Mouse (Mus musculus) megakaryocyte, embryonic 14.5 days (primary cell): ENCODE data around the gene Otud1. TPM values are rescaled to one million over a fixed set of nuclear protein-coding genes. Genes with fewer than 3 reads are reported as not detected.

ENCODE experiments used
- H3K27me3 ChIP-seq: replicated peaks from 2 replicates; pipeline ENCODE3; 2012; ENCODE audit warnings: inconsistent platforms
- H3K36me3 ChIP-seq: replicated peaks from 2 replicates; pipeline ENCODE3; 2012; ENCODE audit warnings: low read length, inconsistent platforms, mixed read lengths
- H3K4me1 ChIP-seq: 2 replicates; pipeline ENCODE4 v1.6.1; 2012; ENCODE audit warnings: inconsistent platforms
- H3K4me3 ChIP-seq: replicated peaks from 2 replicates; pipeline ENCODE3; 2012; ENCODE audit warnings: moderate library complexity, mild to moderate bottlenecking, inconsistent platforms
- H3K9me3 ChIP-seq: 2 replicates; pipeline ENCODE4 v1.6.1; 2012; ENCODE audit warnings: inconsistent platforms
- FLI1 ChIP-seq: IDR thresholded peaks from 2 replicates; pipeline ENCODE4 v1.6.1; 2012; ENCODE audit warnings: low read length, inconsistent platforms, mixed read lengths
- GATA1 ChIP-seq: IDR thresholded peaks from 3 replicates; pipeline ENCODE4 v1.6.1; 2012; ENCODE audit warnings: mixed read lengths, low read length, inconsistent platforms, borderline replicate concordance
- polyA plus RNA-seq: library from polyadenylated mRNA; stranded (reverse); fragments of >175 nt; gene quantifications from 2 replicates; pipeline ENCODE4 v1.2.3, GENCODE M21; 2012; ENCODE audit warnings: low replicate concordance; ENCODE audit not compliant: insufficient read depth

Gene Otud1
- 0.66 TPM in 1 of 2 replicates, not detected in the other for polyA plus RNA-seq

GRCm38 (mm10) chr2:19657158-19657874 is at the start of gene Otud1:
Gene Otud1, plus strand, starts transcription at chr2:19657752.
- H3K9me3 ChIP-seq: peaks cover 10% of the 10 kb centered on the region
- H3K36me3 ChIP-seq: no peaks in the 10 kb centered on the region
- H3K27me3 ChIP-seq: peaks cover 29% of the 10 kb centered on the region
- H3K4me3 ChIP-seq: peak within 1 kb of the TSS; percentile 97
- TF ChIP-seq GATA1 (no peak), FLI1 (no peak)
- peaks cover 22% of the 10 kb centered on the region for H3K4me1 ChIP-seq

DNA sequence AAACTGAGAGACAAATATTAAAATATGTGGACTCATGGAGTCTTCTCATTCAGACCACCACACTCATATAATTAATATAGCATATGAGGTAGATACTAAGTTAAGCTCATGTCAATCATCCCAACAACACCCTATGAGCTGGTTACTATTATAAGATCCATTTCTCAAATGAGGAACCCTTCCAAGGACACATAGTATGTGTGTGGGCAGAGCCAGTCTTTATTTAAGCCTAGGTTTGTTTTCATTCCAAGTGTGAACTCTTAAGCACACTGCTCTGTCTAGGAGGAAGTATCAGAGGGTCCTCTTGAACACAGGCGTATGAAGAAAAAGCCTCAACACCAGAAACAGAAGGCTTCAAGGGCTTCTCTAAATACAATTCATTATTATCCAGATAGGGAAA is 49.7 kb upstream of the Otud1 start:
- H3K9me3 ChIP-seq: no peaks in the 10 kb centered on the region
- H3K4me1 ChIP-seq: no peaks in the 10 kb centered on the region
- H3K27me3 ChIP-seq: no peaks in the 10 kb centered on the region
- H3K4me3 ChIP-seq: no peak overlapping the region
- TF ChIP-seq GATA1 (no peak), FLI1 (no peak)
- H3K36me3 ChIP-seq: no peaks in the 10 kb centered on the region

DNA sequence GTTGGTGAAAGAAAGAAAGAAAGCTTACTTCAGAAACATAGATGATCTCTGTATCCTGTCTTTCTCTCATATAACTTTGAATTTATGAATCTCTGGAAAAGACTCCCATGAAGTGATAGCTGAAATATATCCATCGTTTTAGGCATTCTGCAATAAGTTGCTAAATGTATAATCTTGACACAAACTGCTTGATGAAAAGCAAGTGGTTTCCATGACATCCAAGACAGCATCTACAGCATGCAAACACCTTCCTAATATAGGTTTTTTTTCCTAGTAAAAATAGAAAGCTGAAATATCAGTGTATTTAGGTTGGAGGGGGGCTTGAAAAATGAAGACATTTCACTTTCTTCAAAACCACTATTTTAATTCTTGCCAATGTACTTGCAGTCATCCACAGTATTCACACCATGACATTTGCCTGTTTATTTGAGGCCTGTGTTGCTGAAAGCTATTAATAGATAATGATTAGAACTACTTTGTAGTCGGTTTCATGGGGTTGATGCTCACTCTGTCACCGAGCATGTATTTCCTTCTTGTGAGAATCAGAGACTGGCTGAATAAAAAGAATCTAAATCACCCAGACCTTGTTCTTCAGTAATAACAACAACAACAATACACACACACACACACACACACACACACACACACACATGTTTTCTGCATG is 49.0 kb upstream of the Otud1 start:
- Histone ChIP-seq H3K36me3 (no peaks in the 10 kb centered on the region), H3K9me3 (no peaks in the 10 kb centered on the region), H3K4me1 (no peaks in the 10 kb centered on the region), H3K27me3 (no peaks in the 10 kb centered on the region), H3K4me3 (no peak overlapping the region)
- TF ChIP-seq GATA1 (no peak), FLI1 (no peak)

- no peak for TF ChIP-seq FLI1
- TF ChIP-seq GATA1: no peak
Observed at GRCm38 (mm10) chr2:19622041-19622440, 35.5 kb upstream of the Otud1 start.

DNA sequence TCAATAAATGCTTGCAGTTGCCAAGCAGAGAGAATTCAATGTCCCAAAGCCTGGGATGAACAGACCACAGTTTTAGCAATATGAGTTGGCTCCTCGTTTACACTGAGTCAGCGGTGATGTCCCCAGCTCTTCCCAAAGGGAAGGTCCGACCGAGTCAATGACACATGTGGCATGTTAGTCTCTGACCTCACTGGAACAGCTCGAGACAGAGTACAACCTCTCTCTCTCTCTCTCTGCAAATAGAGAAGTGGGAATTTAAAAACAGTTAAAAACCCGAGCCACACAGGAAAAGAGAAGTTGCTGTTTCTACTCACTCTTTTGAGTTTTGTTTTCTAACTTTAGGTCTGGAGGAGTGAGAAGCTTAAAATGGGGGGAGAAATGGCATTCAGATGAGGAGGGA is 30.5 kb upstream of the Otud1 start:
- Histone ChIP-seq H3K9me3 (no peaks in the 10 kb centered on the region), H3K36me3 (no peaks in the 10 kb centered on the region), H3K4me3 (no peak overlapping the region), H3K27me3 (no peaks in the 10 kb centered on the region), H3K4me1 (no peaks in the 10 kb centered on the region)
- no peak for TF ChIP-seq FLI1
- TF ChIP-seq GATA1: no peak

More at GRCm38 (mm10) chr2:19622041-19622440, 35.5 kb upstream of the Otud1 start:
- Histone ChIP-seq H3K9me3 (no peaks in the 10 kb centered on the region), H3K4me1 (no peaks in the 10 kb centered on the region), H3K36me3 (no peaks in the 10 kb centered on the region), H3K4me3 (no peak overlapping the region), H3K27me3 (no peaks in the 10 kb centered on the region)

DNA sequence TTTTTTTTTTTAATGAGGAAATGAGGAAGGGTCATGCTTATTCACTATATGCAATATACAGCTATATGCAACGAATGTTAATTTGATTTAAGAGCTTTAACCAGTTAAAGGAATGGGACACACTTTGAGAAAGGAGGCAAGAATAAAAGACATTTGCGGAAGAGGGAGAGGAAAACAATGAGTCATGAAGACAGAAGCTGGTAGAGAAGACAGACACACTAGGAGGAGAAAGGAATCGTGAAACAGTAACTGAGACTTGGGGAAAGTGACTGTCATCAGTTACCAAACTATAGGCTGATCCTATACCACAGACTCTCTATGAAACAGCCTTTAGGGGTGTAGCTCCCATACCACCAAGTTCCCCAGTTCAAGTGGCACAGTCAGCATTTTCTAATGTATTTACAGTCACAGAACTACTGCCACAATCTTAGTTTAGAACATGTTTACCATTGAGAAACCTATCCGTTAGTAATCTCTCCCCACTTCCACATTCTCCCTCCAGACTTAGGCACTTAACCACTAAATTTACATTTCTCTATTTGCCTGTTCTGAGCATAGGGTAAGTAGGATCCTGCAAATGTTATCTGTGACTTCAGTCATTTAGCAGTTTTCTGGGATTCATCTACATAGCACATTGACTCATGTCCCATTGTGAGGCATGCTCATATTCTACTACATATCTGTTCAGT is 29.5 kb upstream of the Otud1 start:
- Histone ChIP-seq H3K27me3 (no peaks in the 10 kb centered on the region), H3K36me3 (no peaks in the 10 kb centered on the region), H3K4me3 (no peak overlapping the region), H3K4me1 (no peaks in the 10 kb centered on the region), H3K9me3 (no peaks in the 10 kb centered on the region)
- no peak for TF ChIP-seq GATA1
- no peak for TF ChIP-seq FLI1

DNA sequence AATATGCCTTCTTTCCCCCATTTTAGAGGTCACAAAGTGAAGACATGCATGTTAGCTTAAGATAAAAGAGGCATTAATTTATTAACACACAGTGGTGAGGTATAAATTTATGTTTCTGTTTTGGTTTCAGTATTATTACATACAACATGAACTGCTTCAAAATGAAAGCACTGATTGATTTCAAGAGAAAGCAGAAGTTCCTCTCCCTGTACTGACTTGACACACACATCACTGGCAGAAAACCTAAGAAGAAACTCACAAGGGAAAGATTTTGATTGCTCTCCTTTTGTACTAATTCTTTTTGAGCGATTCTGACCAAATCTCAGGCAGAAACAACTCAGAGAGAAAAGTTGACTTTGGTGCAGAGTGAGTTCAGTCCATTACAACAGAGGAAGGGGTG is 27.0 kb upstream of the Otud1 start:
- Histone ChIP-seq H3K9me3 (no peaks in the 10 kb centered on the region; the same call in 1 of the 2 replicates), H3K4me1 (no peaks in the 10 kb centered on the region), H3K36me3 (no peaks in the 10 kb centered on the region), H3K4me3 (no peak overlapping the region), H3K27me3 (no peaks in the 10 kb centered on the region)
- TF ChIP-seq GATA1: no peak

GRCm38 (mm10) chr2:19633406-19633920 is 24.1 kb upstream of the Otud1 start:
- H3K4me1 ChIP-seq: no peaks in the 10 kb centered on the region
- no peaks in the 10 kb centered on the region; the same call in 1 of the 2 replicates for H3K9me3 ChIP-seq
- H3K27me3 ChIP-seq: no peaks in the 10 kb centered on the region
- no peak overlapping the region for H3K4me3 ChIP-seq
- TF ChIP-seq FLI1: no peak
- TF ChIP-seq GATA1: no peak
- H3K36me3 ChIP-seq: no peaks in the 10 kb centered on the region

- Histone ChIP-seq H3K27me3 (no peaks in the 10 kb centered on the region), H3K4me1 (no peaks in the 10 kb centered on the region), H3K36me3 (no peaks in the 10 kb centered on the region), H3K9me3 (no peaks in the 10 kb centered on the region), H3K4me3 (no peak overlapping the region)
- TF ChIP-seq GATA1 (no peak), FLI1 (no peak)
Observed at GRCm38 (mm10) chr2:19645182-19645581, 12.4 kb upstream of the Otud1 start.
